ENCODE assay signal across 25 mouse cellular contexts in the genomic region with DNA sequence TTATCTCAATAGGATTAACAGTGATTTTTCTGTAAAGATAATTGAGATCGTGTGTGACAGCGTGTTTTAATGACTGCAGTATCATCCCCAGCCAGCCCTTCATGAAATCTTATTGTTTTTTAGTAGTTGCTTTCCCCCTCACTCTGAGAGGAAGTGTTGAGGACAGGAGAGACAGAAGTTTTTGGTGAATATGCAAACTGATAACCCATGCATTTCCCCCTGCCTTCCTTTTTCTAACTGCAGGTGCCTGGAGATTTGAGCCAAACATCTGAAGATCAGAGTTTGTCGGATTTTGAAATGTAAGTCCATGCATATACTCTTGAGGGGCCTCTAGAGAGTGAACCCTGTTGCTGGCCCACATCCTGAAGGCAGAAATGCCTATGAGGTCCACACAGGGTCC.
"Had no signal": no experiment of that assay in that cellular context is flagged by ENCODE, and none has a peak within 500 bp of the region (broad histone marks: within the 10 kb centered on the region; RNA-seq: fewer than 3 reads in every experiment).

No protein-coding gene starts in this region.

- H3K4me1 ChIP-seq: hindbrain, embryonic 12.5 days; intestine, embryonic 15.5 days had no signal

- ATAC-seq: hindbrain, embryonic 16.5 days; inflammation-experienced regulatory T-cells, adult 6 months; intestine, embryonic 15.5 days; intestine, postnatal 0 days had no signal

- H3K27me3 ChIP-seq: heart, embryonic 12.5 days; hindbrain, embryonic 12.5 days; intestine, embryonic 15.5 days; limb, embryonic 12.5 days had no signal

- H3K4me3 ChIP-seq: gastrocnemius, adult 2 months; heart, embryonic 10.5 days; heart, embryonic 12.5 days; hindbrain, embryonic 10.5 days; hindbrain, embryonic 12.5 days; intestine, embryonic 15.5 days; layer of hippocampus, adult 2 months; left cerebral cortex, adult 2 months; limb, embryonic 10.5 days; limb, embryonic 12.5 days had no signal

- H3K4me2 ChIP-seq: heart, embryonic 12.5 days; hindbrain, embryonic 12.5 days; hindbrain, embryonic 14.5 days; intestine, embryonic 15.5 days; limb, embryonic 12.5 days had no signal

- H3K36me3 ChIP-seq: heart, embryonic 10.5 days; heart, embryonic 12.5 days; hindbrain, embryonic 10.5 days; hindbrain, embryonic 12.5 days; intestine, embryonic 15.5 days; limb, embryonic 10.5 days; limb, embryonic 12.5 days had no signal

- H3K9me3 ChIP-seq: heart, embryonic 10.5 days; heart, embryonic 12.5 days; hindbrain, embryonic 10.5 days; hindbrain, embryonic 12.5 days; intestine, embryonic 15.5 days; limb, embryonic 10.5 days; limb, embryonic 12.5 days had no signal

- H3K9ac ChIP-seq: heart, embryonic 12.5 days; hindbrain, embryonic 12.5 days; hindbrain, embryonic 14.5 days; intestine, embryonic 15.5 days; limb, embryonic 12.5 days had no signal

- DNase-seq: gastrocnemius, adult 2 months; gastrocnemius, postnatal 10 days; gastrocnemius, postnatal 25 days; heart, adult 18-20 months; heart, postnatal 10 days; heart, postnatal 4 days; kidney, adult 18-20 months; kidney, adult 8-10 months; kidney, postnatal 10 days; kidney, postnatal 25 days; kidney, postnatal 4 days; liver had no signal

- H3K27ac ChIP-seq: gastrocnemius, adult 2 months; heart, embryonic 10.5 days; hindbrain, embryonic 12.5 days; hindbrain, embryonic 14.5 days; intestine, embryonic 15.5 days; layer of hippocampus, adult 2 months; left cerebral cortex, adult 2 months; limb, embryonic 10.5 days; limb, embryonic 12.5 days had no signal
